Mouse (Mus musculus): Measurements from ENCODE around the gene Mcm3ap.

Gene Mcm3ap

DNA sequence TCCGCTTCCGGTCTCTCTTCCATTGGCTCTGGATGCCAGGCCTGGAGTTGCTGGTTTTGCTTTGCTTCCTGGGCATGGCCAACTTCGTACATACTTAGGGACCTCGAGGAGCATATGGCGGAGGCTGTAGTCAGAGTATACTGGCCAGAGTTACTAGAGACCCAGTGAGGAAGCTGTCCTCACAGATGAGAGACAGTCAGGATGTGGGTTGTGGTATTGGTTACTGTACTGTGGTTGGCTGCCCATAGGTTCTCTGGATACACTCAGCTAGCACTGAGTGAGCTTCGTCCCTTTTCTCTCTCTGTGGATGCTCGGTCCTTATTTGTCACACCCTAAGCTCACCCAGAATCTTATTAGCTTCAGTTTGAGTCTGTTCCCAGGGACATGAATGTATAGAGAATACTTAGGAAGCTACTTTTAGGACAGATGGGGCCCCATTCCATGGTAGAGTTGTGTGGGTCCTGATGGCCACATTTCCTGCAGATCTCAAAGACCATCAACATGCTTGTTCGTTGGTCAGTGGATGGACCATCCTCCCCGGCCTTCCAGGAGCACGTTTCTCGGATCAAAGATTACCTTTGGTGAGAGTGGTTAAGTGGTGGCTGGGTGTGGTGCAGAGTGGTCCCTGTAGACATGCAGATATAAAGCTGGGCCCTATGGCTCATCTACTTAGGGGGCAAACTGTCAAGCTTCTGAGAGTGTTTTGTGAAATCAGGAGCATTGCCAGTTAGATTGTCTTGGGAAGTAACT is 72.8 kb downstream of the Mcm3ap start:
- CTCF ChIA-PET, result interaction anchor here in 2 of 4 experiments (1.2 to 1.3 kb wide), 2 partner anchors 82 to 150 kb away, joined by 3 to 5 read pairs; partner anchors contain the start of gene Col6a2 (in 1 of the 2)
- POLR2A ChIA-PET, result interaction anchor here in 2 of 4 experiments (0.6 to 1.8 kb wide), 6 partner anchors 9 to 215 kb away, joined by 3 to 5 read pairs (median 4); no protein-coding TSS in a partner anchor

GRCm38 (mm10) chr10:76542636-76543375 is 74.1 kb downstream of the Mcm3ap start:
- ChIA-PET POLR2A (interaction anchor here in 2 of 4 experiments (0.6 to 1.8 kb wide), 3 partner anchors 11 to 116 kb away, joined by 3 to 4 read pairs (median 3); no protein-coding TSS in a partner anchor), CTCF (no interaction called here)

DNA sequence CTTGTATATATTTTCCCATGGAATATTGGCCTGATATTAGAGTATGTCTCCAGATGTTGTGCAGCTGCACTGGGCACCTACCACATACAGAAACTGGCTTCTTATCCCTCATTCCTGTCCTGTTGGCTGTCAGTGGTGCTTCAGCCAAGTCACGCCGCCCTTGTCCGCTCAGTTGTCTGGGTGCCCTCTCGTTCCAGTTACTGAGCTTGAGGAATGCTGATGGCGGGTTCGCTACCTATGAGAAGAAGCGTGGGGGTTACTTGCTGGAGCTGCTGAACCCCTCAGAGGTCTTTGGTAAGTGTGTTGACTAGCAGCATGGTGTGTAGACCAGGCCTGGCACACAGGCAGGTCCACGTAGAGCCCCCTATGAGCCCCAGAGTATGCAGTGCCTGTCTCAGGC is 77.8 kb downstream of the Mcm3ap start:
- CTCF ChIA-PET, result interaction anchor here in 1 of 4 experiments (1.3 kb wide), 1 partner anchor 155 kb away, joined by 3 read pairs; no protein-coding TSS in a partner anchor
- POLR2A ChIA-PET, result interaction anchor here in 1 of 4 experiments (0.5 kb wide), 1 partner anchor 1639 kb away, joined by 3 read pairs; no protein-coding TSS in a partner anchor

DNA sequence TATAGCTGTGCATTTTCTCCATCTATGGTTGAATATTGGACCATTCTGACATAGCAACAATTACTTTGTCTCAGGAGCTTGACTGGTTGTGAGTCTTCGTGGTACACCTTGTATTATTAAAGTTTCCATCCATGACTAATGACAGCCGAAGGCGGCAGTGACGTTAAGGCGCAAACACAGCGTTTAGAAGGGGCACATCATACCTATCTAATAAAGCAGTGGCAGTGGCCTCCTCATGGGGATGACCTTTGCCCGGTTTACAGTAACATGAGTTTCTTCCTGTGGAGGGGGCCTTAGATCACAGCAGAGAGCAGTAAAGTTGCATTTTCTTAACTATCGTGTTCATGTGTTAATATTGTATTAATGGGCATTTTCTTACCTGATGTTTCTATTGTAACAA is 79.5 kb downstream of the Mcm3ap start:
- ChIA-PET CTCF (no interaction called here), POLR2A (interaction anchor here in 2 of 4 experiments (0.5 to 1.9 kb wide), 4 partner anchors 9 to 32 kb away, joined by 3 to 6 read pairs (median 4); no protein-coding TSS in a partner anchor)

DNA sequence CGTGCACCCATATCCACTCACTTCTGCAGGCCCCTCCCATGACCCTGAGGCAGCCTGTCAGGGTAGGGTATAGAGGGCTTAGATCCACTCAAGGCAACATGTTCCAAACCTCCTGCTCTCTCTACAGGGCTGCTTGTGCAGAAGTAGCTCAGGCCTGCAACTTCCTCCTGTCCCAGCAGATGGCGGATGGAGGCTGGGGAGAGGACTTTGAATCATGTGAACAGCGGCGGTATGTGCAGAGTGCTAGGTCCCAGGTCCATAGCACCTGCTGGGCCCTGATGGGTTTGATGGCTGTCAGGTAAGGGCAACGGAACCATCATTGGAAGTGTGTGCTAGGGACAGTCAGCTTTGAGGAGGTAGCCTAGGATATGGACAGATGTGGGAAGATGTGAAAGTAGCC is 81.7 kb downstream of the Mcm3ap start:
- ChIA-PET POLR2A (interaction anchor here in 3 of 4 experiments (0.5 to 1.0 kb wide), 4 partner anchors 8 to 448 kb away, joined by 3 read pairs; no protein-coding TSS in a partner anchor), CTCF (interaction anchor here in 3 of 4 experiments (0.6 to 2.7 kb wide), 11 partner anchors 16 to 456 kb away, joined by 3 to 18 read pairs (median 3); partner anchors contain the start of gene Col6a1 (in 1 of the 3))

- CTCF ChIA-PET, result interaction anchor here in 2 of 4 experiments (0.6 to 1.5 kb wide), 3 partner anchors 176 to 187 kb away, joined by 3 to 5 read pairs (median 4); no protein-coding TSS in a partner anchor
- POLR2A ChIA-PET, result interaction anchor here in 1 of 4 experiments (0.9 to 1.4 kb wide), 4 partner anchors 11 to 182 kb away, joined by 3 to 4 read pairs (median 3); no protein-coding TSS in a partner anchor
These were observed 82.8 kb downstream of the Mcm3ap start for GRCm38 (mm10) chr10:76551556-76551955.

- POLR2A ChIA-PET, result interaction anchor here in 2 of 4 experiments (1.5 to 1.8 kb wide), 2 partner anchors 16 kb away, joined by 3 to 4 read pairs; no protein-coding TSS in a partner anchor
- CTCF ChIA-PET, result no interaction called here
These were observed 85.3 kb downstream of the Mcm3ap start for GRCm38 (mm10) chr10:76554061-76554460.

- ChIA-PET POLR2A (no interaction called here), CTCF (no interaction called here)
These were observed 93.2 kb downstream of the Mcm3ap start, which contains the start of gene Spatc1l for GRCm38 (mm10) chr10:76561972-76562371. Spatc1l (plus strand) TSS chr10:76562272.

Data from embryonic stem cell, embryonic (primary cell).